Mouse (Mus musculus): ENCODE data around the gene Agfg1. TPM values are rescaled to one million over a fixed set of nuclear protein-coding genes. Genes with fewer than 3 reads are reported as not detected.

Gene Agfg1
- polyA plus RNA-seq, 1 experiment: 24.7 TPM

- H3K27ac ChIP-seq (replicated peaks; ENCODE audit: low read depth, low read length): no peak overlapping the region
- no peak overlapping the region for H3K4me3 ChIP-seq (ENCODE audit: insufficient read depth, low read depth, low read length)
- peaks cover 7% of the 10 kb centered on the region for H3K4me1 ChIP-seq (ENCODE audit: control insufficient read depth, insufficient read depth, insufficient read length, low read length)
Observed at GRCm38 (mm10) chr1:82836342-82837217, 2.7 kb upstream of the Agfg1 start.

GRCm38 (mm10) chr1:82837579-82837978 is 1.7 kb upstream of the Agfg1 start:
- H3K27ac ChIP-seq (replicated peaks; ENCODE audit: low read depth, low read length): no peak overlapping the region
- H3K4me3 ChIP-seq (ENCODE audit: insufficient read depth, low read depth, low read length): no peak overlapping the region

GRCm38 (mm10) chr1:82838469-82839295 is 601 bp upstream of the Agfg1 start:
- H3K27ac ChIP-seq (replicated peaks; ENCODE audit: low read depth, low read length): no peak overlapping the region
- H3K4me1 ChIP-seq (ENCODE audit: control insufficient read depth, insufficient read depth, insufficient read length, low read length): peaks cover 13% of the 10 kb centered on the region
- H3K4me3 ChIP-seq (ENCODE audit: insufficient read depth, low read depth, low read length): peak overlapping the region; percentile 60

More at GRCm38 (mm10) chr1:82837579-82837978, 1.7 kb upstream of the Agfg1 start:
- H3K4me1 ChIP-seq (ENCODE audit: control insufficient read depth, insufficient read depth, insufficient read length, low read length): peaks cover 8% of the 10 kb centered on the region

DNA sequence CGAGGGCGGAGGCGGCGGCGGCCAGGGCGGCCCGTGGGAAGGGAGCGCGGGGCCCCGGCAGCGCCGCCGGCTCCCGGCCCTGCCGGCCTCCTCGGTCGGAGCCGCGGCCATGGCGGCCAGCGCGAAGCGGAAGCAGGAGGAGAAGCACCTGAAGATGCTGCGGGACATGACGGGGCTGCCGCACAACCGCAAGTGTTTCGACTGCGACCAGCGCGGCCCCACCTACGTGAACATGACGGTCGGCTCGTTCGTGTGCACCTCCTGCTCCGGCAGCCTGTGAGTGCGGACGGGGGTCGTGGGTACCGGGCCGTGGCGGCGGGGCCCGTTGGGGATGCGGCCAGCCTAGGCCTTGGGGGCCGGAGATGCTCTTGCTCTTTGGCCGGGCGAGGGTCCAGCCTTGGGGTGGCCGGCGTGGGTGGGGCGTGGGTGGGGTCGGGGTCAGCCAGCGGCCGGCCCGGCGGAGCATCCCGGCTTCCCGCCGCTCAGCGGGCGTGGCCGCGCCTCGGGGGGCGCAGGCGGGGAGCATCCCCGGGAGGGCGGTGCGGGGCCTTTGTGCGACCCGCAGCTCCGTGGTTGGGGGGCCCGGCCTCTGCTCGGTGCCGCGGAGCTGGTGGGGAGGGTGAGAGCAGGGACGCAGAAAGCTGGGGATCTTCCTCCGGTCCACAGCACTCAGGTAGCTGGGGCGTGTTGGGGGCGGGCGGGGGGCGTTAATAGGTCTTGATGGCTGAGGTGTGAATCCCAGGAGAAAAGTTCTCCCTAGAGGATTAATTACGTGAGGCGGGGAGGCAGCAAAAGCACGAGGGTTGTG is 535 bp downstream of the Agfg1 start:
- Histone ChIP-seq H3K27ac (replicated peaks; ENCODE audit: low read depth, low read length) (peak overlapping the region; percentile 82), H3K4me1 (ENCODE audit: control insufficient read depth, insufficient read depth, insufficient read length, low read length) (peaks cover 19% of the 10 kb centered on the region), H3K4me3 (ENCODE audit: insufficient read depth, low read depth, low read length) (peak overlapping the region; percentile 94)

- Histone ChIP-seq H3K27ac (replicated peaks; ENCODE audit: low read depth, low read length) (no peak overlapping the region), H3K4me3 (ENCODE audit: insufficient read depth, low read depth, low read length) (no peak overlapping the region), H3K4me1 (ENCODE audit: control insufficient read depth, insufficient read depth, insufficient read length, low read length) (peaks cover 7% of the 10 kb centered on the region)
Observed at GRCm38 (mm10) chr1:82855729-82856128, 16.4 kb downstream of the Agfg1 start.

DNA sequence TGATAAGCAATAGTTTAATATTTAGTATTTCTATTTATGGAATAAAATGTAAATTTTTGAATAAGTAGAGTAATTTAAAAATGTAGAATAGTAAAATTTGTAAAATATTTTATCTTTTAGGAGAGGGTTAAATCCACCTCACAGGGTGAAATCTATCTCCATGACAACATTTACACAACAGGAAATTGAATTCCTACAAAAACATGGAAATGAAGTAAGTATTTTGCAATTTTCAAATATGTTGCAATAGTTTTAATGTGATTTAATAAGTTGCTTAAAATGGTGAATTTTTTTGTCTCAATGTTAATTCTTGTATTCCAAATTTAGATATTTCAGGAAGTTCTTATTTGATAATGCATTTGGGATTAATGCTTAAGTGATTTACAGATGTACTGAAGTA is 19.0 kb downstream of the Agfg1 start:
- Histone ChIP-seq H3K27ac (replicated peaks; ENCODE audit: low read depth, low read length) (no peak overlapping the region), H3K4me1 (ENCODE audit: control insufficient read depth, insufficient read depth, insufficient read length, low read length) (peaks cover 8% of the 10 kb centered on the region), H3K4me3 (ENCODE audit: insufficient read depth, low read depth, low read length) (no peak overlapping the region)

GRCm38 (mm10) chr1:82860391-82860790 is 21.1 kb downstream of the Agfg1 start:
- no peak overlapping the region for H3K27ac ChIP-seq (replicated peaks; ENCODE audit: low read depth, low read length)
- peaks cover 6% of the 10 kb centered on the region for H3K4me1 ChIP-seq (ENCODE audit: control insufficient read depth, insufficient read depth, insufficient read length, low read length)
- H3K4me3 ChIP-seq (ENCODE audit: insufficient read depth, low read depth, low read length): no peak overlapping the region

DNA sequence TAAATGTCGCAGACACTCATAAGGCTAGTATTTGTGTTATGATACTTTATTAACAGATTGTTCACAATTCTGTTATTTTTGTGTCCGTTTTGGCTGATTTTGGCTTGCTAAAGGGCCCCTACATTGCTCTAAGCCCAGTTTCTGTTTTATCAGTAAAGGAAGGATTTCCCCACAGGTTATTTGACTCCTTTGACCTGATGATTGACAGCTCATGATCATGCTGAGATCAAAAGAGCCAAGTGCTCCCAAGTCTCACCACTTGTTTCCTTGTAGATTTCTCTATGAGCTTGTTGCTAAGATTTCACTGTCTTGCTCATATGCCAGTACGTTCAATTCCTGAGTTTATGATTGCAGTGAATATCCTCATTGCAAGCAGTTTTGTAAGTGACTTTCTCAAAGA is 30.9 kb downstream of the Agfg1 start:
- no peaks in the 10 kb centered on the region; the same call in 1 of the 2 replicates for H3K4me1 ChIP-seq (ENCODE audit: control insufficient read depth, insufficient read depth, insufficient read length, low read length)
- H3K4me3 ChIP-seq (ENCODE audit: insufficient read depth, low read depth, low read length): no peak overlapping the region
- H3K27ac ChIP-seq (replicated peaks; ENCODE audit: low read depth, low read length): no peak overlapping the region

- Histone ChIP-seq H3K27ac (replicated peaks; ENCODE audit: low read depth, low read length) (no peak overlapping the region), H3K4me1 (ENCODE audit: control insufficient read depth, insufficient read depth, insufficient read length, low read length) (no peaks in the 10 kb centered on the region), H3K4me3 (ENCODE audit: insufficient read depth, low read depth, low read length) (no peak overlapping the region)
Observed at GRCm38 (mm10) chr1:82879172-82879571, 39.9 kb downstream of the Agfg1 start.

DNA sequence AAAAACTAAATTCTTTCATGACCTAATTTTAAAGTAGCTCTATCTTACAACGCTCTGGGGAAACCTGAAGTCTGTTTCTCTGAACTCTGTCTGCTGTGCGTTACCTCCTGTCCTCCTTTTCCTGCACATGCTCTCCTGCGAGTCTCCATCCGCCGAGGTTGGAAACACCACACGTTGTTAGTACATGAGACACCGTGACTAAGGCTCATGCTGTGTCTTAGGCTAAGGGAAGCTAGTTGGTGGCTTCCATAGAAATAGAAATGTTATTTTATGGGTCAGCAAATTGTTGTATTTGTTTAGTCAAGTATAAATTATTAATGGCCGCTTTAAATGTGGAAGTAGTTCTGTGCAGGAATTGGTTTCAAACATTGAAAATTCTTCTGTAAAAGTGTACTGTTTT is 40.9 kb downstream of the Agfg1 start:
- Histone ChIP-seq H3K4me3 (ENCODE audit: insufficient read depth, low read depth, low read length) (no peak overlapping the region), H3K27ac (replicated peaks; ENCODE audit: low read depth, low read length) (no peak overlapping the region), H3K4me1 (ENCODE audit: control insufficient read depth, insufficient read depth, insufficient read length, low read length) (no peaks in the 10 kb centered on the region)

DNA sequence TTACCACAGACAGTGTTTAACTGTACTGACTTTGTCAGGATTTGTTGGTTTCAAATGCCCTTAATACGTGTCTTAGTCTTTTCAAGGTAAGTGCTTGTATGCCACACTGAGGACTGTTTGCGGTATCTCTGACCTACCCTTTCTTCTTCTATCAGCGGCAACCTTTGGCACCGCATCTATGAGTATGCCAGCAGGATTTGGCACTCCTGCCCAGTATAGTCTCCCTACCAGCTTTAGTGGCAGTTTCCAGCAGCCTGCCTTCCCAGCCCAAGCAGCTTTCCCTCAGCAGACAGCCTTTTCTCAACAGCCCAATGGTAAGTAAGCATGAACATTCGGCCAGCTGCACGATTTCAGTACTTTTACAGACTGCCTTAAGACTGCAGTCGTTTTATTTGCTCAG is 54.0 kb downstream of the Agfg1 start:
- Histone ChIP-seq H3K27ac (replicated peaks; ENCODE audit: low read depth, low read length) (no peak overlapping the region), H3K4me3 (ENCODE audit: insufficient read depth, low read depth, low read length) (no peak overlapping the region), H3K4me1 (ENCODE audit: control insufficient read depth, insufficient read depth, insufficient read length, low read length) (no peaks in the 10 kb centered on the region)

DNA sequence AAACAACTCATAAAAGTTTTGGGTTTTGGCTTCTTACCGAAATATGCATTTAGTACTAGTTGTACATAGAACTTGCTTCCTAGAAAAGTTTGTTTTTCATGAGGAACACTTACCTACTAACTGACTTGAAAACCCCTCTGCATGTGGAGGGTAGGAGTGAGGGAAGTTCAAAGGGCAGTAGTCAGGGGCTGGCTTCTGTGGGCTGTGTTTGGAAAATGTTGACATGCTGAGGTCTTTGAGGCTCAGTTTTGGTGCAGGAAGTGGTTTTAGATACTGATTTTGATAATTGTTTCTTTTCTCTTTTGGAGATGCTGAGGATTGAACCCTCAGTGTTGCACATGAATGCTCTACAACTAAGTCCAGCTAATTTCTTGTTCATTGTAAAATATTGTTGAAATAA is 61.3 kb downstream of the Agfg1 start:
- Histone ChIP-seq H3K4me3 (ENCODE audit: insufficient read depth, low read depth, low read length) (no peak overlapping the region), H3K27ac (replicated peaks; ENCODE audit: low read depth, low read length) (no peak overlapping the region), H3K4me1 (ENCODE audit: control insufficient read depth, insufficient read depth, insufficient read length, low read length) (no peaks in the 10 kb centered on the region)

- H3K27ac ChIP-seq (replicated peaks; ENCODE audit: low read depth, low read length): no peak overlapping the region
- H3K4me1 ChIP-seq (ENCODE audit: control insufficient read depth, insufficient read depth, insufficient read length, low read length): no peaks in the 10 kb centered on the region
- no peak overlapping the region for H3K4me3 ChIP-seq (ENCODE audit: insufficient read depth, low read depth, low read length)
Observed at GRCm38 (mm10) chr1:82901201-82901600, 61.9 kb downstream of the Agfg1 start.

DNA sequence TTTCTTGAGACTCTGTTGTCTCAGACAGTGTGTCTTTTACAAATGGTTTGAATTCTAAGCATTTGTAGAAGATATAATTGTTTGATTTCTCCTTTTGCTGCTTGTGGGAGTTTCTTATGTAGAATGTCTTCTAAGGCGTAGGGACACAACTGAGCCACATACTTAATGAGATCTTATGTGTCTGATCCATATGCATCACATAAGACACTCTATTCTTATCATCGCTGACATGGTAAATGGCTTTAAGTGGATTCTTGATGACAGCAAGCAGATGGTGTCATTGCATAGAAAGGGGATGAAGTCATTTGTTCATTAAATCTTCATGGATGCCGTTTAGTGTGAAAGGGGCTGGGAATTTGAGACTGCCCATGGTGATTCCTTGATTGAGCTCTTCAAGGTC is 66.6 kb downstream of the Agfg1 start:
- Histone ChIP-seq H3K4me3 (ENCODE audit: insufficient read depth, low read depth, low read length) (no peak overlapping the region), H3K4me1 (ENCODE audit: control insufficient read depth, insufficient read depth, insufficient read length, low read length) (no peaks in the 10 kb centered on the region), H3K27ac (replicated peaks; ENCODE audit: low read depth, low read length) (no peak overlapping the region)

DNA sequence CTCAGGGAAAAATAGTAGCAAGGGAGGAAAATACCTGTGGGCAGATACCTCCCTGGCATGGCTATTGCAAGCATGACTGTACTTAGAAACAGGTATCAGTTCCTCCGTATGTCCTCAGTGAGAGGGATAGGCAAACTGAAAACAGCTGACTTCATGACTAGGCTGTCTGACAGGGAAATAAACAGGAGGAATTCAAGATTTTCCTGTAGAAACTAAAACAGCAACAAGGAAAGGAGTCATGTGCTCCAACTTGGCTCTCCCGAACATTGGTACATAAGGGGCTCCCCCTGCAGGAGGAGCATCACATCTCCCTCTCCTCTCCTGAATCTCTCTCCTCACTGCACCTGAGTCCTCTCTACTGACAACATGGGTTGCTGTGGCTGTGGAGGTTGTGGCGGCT is 73.7 kb downstream of the Agfg1 start, which contains the start of gene A030005L19Rik:
A030005L19Rik (plus strand) TSS at position 301 of the 400 bp plus-strand sequence.
- Histone ChIP-seq H3K4me1 (ENCODE audit: control insufficient read depth, insufficient read depth, insufficient read length, low read length) (no peaks in the 10 kb centered on the region), H3K4me3 (ENCODE audit: insufficient read depth, low read depth, low read length) (no peak within 1 kb of the TSS), H3K27ac (replicated peaks; ENCODE audit: low read depth, low read length) (no peak within 1 kb of the TSS)
